Mouse (Mus musculus) heart, adult 11 months (tissue): ENCODE measurements at regions not wholly inside any gene's neighbourhood (a gene's known extent, or its start where the extent isn't known, plus 50 kb on each side); places are given as distances from the start of the nearest gene placed in this dataset.
A peak's percentile ranks its signal among the peaks of the same experiment; 100 is the strongest.

ENCODE experiments used
- DNase-seq: peaks from one replicate; pipeline ENCODE4 v3.0.0; 2022

GRCm38 (mm10) chr7:70752802-70753218 is 386.3 kb upstream of the Nr2f2 start:
- peak; percentile 36 for DNase-seq

DNA sequence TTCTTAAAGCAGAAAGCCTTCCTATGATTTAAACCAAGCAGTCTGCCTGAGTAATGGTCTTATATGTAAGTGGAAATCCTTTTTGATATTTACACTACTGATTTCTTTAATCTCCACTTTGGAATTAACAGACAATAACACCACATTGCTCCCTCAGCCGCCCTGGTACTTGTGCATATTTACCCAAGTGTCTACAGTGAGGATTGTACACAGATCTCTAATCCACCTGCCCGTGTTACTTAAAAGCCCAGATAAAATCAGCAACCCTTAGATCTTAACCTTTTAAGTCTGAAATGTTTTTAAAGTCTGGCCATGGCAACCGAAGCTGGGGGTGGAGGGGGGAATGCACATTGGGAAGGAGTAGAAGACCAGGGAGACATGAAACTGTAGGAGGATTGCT is 382.3 kb upstream of the Nr2f2 start:
- peak; percentile 35 for DNase-seq

GRCm38 (mm10) chr7:70748345-70748744 is 381.8 kb upstream of the Nr2f2 start:
- DNase-seq = peak; percentile 17

GRCm38 (mm10) chr7:70744296-70744695 is 377.8 kb upstream of the Nr2f2 start:
- DNase-seq = peak; percentile 54

DNA sequence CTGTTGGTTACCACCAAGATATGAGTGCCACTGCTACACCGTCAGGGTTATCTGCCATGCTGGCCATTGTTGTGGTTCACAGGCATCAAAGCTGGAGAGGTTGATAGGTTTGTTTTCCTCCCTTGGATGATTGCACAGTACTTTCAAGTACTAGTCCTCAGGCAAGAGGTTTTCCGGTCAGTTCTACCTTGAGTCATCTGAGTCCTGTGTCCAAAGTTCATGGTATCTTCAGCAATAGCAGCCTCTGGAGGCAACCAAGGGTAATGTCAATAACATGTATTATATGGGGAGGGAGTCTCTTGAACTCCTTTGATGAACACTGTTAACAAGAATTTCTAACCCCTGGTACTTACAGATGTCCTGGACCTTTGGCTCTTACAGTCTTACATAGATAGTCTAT is 369.1 kb upstream of the Nr2f2 start:
- DNase-seq = peak; percentile 17

- peak; percentile 41 for DNase-seq
Observed at GRCm38 (mm10) chr7:70733501-70733900, 367.0 kb upstream of the Nr2f2 start.

- peak; percentile 88 for DNase-seq
Observed at GRCm38 (mm10) chr7:70729896-70730295, 363.4 kb upstream of the Nr2f2 start.

- DNase-seq = peak; percentile 70
Observed at GRCm38 (mm10) chr7:70718149-70718765, 351.7 kb upstream of the Nr2f2 start.

- no peak for DNase-seq
Observed at GRCm38 (mm10) chr7:70717608-70718007, 351.1 kb upstream of the Nr2f2 start.

DNA sequence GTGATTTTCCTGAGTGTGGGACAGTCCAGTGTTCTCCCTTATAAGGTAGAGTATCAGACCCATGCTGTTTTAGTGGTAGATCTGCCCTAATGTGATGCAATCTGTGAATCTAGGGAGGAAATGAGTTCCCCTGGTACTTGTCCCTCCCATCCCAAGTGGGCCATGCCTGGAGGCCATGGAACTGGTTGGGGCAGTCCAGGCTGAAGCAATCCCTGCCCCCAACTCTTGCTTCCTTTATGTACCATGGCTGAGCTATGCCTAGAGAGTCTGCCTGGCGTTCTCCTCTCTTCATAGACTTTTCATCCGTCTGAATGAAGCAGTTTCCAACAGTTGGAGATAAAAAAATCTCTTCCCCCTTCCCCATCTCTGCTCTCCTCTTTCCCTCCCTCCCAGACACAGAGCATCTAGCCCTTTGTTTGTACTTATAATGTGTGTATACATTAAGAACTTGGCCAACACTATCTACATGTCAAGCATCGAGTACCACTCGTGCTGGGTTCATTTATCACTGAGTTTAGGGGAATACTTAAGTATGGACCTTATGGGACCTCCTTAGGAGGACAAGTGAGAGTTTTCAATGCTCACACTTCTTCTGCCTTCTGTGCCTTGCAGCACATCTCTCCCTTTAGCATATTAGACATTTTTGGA is 350.4 kb upstream of the Nr2f2 start:
- peak; percentile 72 for DNase-seq

- DNase-seq = peak; percentile 45
Observed at GRCm38 (mm10) chr7:70712141-70712540, 345.6 kb upstream of the Nr2f2 start.

- DNase-seq = peak; percentile 75
Observed at GRCm38 (mm10) chr7:70706281-70706680, 339.7 kb upstream of the Nr2f2 start.

- peak; percentile 9 for DNase-seq
Observed at GRCm38 (mm10) chr7:70703784-70704183, 337.2 kb upstream of the Nr2f2 start.

DNA sequence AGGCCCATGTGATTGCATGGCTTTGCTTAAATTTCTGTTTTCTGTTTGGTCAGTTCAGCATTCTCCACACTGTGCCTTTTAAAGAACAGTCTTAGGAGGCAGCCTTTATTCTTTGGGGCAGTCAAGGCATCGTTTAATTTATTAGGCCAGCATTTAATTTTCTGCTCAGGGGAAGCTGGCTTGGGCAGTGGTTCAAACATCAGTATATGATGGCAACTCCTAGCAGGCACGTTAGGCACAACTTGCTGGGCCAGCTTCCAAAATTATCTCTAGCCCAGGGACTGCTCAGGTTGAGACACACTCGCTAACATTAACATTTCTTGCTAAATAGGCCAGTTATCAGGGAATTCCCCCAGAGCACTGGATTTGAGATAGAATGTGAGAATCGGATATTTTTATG is 333.9 kb upstream of the Nr2f2 start:
- peak; percentile 72 for DNase-seq

GRCm38 (mm10) chr7:70699391-70699790 is 332.9 kb upstream of the Nr2f2 start:
- DNase-seq = no peak

- DNase-seq = no peak
Observed at GRCm38 (mm10) chr7:70698986-70699385, 332.5 kb upstream of the Nr2f2 start.

DNA sequence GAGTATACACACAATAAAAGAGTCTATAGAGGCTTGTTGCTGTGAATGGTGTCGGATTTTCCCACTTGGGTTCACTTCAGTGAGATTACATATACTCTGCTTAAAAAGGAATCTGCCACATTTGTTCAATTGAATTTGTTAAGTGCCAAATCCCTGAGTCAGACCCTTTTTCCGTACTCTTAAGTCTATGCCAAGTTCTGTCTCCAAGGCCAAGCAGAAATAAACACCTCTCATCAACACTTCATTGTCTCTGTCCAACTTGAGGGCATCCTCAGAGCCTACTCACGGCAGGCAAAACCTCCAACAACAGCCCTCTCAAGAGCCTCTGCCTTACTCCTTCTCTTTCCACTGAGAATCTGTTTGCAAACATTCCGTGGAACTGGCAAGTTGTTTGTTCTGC is 325.6 kb upstream of the Nr2f2 start:
- peak; percentile 52 for DNase-seq

- peak; percentile 73 for DNase-seq
Observed at GRCm38 (mm10) chr7:70690845-70691244, 324.3 kb upstream of the Nr2f2 start.

- DNase-seq = no peak
Observed at GRCm38 (mm10) chr7:70669065-70669464, 302.5 kb upstream of the Nr2f2 start.

GRCm38 (mm10) chr7:70660162-70660561 is 293.6 kb upstream of the Nr2f2 start:
- DNase-seq = no peak

- DNase-seq = no peak
Observed at GRCm38 (mm10) chr7:70649760-70650377, 283.3 kb upstream of the Nr2f2 start.

GRCm38 (mm10) chr7:70646801-70647200 is 280.3 kb upstream of the Nr2f2 start:
- DNase-seq = no peak

DNA sequence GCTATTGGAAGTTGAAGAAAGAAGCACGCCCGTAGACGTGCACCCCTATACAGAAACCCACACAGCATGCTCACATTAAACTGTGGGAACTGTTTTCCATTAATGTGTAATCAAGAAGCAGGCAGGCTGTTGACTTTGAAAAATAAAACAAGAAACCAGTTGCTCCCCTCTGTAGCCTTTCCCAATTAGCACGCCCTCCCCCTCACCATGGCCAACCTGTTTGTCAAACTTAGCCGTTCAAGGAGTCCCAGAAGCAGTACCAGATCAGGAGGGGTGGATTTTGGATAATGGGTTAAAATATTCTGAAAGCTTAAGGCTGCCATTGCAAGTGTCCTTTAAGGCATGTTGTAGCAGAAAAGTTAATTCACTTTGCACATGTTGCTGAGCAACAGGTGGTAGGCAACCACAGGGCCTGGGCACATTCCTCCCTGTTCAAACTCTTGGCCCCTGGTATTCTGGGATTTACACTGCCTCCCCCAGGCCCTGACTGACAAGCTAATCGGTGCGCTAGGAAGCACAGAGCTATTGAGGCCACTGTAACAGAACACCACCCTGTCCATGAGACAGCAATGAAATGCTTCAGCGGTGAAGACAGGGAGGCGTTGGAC is 277.3 kb upstream of the Nr2f2 start:
- DNase-seq = peak; percentile 92

DNA sequence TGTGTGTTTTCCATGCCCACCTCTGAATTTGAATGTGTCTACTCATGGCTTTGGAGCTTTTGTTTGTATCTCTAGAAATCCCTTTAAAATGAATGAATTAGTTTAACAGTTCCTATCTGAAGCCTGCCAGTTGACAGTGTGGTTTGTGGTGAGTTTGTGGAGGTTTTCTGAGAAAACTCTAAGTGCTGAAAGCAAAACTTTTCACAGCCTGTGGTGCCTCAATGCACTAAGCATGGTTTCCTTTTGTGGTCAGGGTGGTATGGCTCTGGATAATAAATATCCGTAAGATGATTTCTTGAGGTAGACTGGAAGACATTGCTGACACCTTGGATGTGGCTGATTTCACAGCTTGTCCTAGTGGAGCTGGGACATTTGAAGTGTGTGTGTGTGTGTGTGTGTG is 276.5 kb upstream of the Nr2f2 start:
- no peak for DNase-seq
